Mouse (Mus musculus) small intestine, adult 2 months (tissue): ENCODE results near the gene Unkl. TPM values are rescaled to one million over a fixed set of nuclear protein-coding genes. Genes with fewer than 3 reads are reported as not detected.

ENCODE experiments used
- H3K27ac ChIP-seq: fragments of 200-500 bp; 2 replicates; pipeline ENCODE4 v1.5.1; 2012; ENCODE audit warnings: low read depth, low read length, control low read depth, inconsistent platforms; ENCODE audit not compliant: insufficient read depth
- H3K27me3 ChIP-seq: fragments of 200-500 bp; 2 replicates; pipeline ENCODE4 v1.6.1; 2012; ENCODE audit warnings: mild to moderate bottlenecking, moderate library complexity, low read length, inconsistent platforms; ENCODE audit not compliant: control insufficient read depth, insufficient read depth
- H3K36me3 ChIP-seq: fragments of 200-500 bp; 2 replicates; pipeline ENCODE4 v1.6.1; 2012; ENCODE audit warnings: mild to moderate bottlenecking, low read length, control low read depth, inconsistent platforms; ENCODE audit not compliant: control insufficient read depth, insufficient read depth
- H3K4me1 ChIP-seq: fragments of 200-500 bp; 2 replicates; pipeline ENCODE4 v1.6.1; 2012; ENCODE audit warnings: low read length, inconsistent platforms, mixed read lengths; ENCODE audit not compliant: control insufficient read depth, insufficient read depth, insufficient read length
- H3K4me3 ChIP-seq: fragments of 200-500 bp; 2 replicates; pipeline ENCODE4 v1.5.1; 2012; ENCODE audit warnings: low read depth, mild to moderate bottlenecking, control low read depth, inconsistent platforms, low read length, moderate library complexity
- CTCF ChIP-seq: fragments of 200-500 bp; IDR thresholded peaks from 2 replicates; pipeline ENCODE4 v1.5.1; 2012; ENCODE audit warnings: low read depth, mild to moderate bottlenecking, control low read depth, inconsistent platforms, low read length, moderate library complexity, mixed read lengths; ENCODE audit not compliant: insufficient replicate concordance, insufficient read length; ENCODE audit errors: extremely low read depth
- POLR2A ChIP-seq: fragments of 200-500 bp; IDR thresholded peaks from 2 replicates; pipeline ENCODE4 v1.6.1; 2012; ENCODE audit warnings: low read depth, mild to moderate bottlenecking, control low read depth, inconsistent platforms, low read length, moderate library complexity
- WGBS: fragments of 180-500 bp; shearing (Covaris S2); methylation state at CpG from one replicate; pipeline ENCODE4 v1.1.7; 2018; 5-methylcytosine and 5-hydroxymethylcytosine counted together
- polyA plus RNA-seq: library from polyadenylated mRNA; depleted of rRNA; stranded (reverse); fragments of >200 nt; gene quantifications from 2 replicates; pipeline ENCODE4 v1.2.3, GENCODE M21; 2012; rRNA removed

Gene Unkl
- polyA plus RNA-seq, 1 experiment, result 11.7 TPM

DNA sequence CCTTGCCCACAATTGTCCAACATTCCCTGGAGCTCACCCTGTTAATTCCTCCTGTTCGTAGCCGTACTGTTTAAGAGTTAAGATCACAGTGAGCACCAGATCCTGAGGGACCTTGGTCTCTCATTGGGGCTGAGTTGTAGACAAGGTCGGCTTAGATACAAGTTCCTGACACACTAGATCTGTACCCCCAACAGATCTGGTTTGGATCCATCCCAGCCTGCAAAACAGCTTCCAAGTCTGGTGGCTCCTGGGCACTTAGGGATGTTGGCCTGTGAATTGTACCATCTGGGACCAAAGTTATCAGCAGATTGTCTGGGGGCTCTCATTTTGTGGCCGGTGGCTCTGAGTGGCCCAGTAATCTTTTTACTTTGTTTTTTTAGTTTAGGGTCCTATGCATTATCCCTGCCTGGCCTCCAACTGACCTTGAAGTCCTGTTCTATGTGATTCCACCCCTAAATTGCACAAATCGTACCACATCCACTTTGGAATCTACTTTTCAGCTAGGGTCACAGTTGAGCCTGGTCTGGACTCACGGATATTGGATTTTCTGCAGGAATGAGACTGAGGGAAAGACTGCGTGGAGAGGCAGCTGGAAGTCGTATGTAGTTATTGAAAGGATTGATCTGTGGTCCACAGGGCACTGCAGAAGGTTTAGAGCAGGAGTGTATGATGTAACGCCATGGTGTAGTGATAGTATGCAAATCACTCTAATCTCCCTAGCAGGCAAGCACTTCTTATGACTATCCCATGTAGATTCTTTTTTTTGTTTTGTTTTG is 86.6 kb downstream of the Unkl start, which contains the start of gene Ube2i:
Gene Ube2i, minus strand, starts transcription at position 52 of the 776 bp plus-strand sequence.
- Histone ChIP-seq H3K36me3 (no peaks in the 10 kb centered on the region), H3K4me1 (peaks cover 17% of the 10 kb centered on the region; the same call in 1 of the 2 replicates), H3K27ac (peak within 1 kb of the TSS; percentile 99), H3K27me3 (no peaks in the 10 kb centered on the region), H3K4me3 (peak within 1 kb of the TSS; percentile 88)
- TF ChIP-seq CTCF, result no peak
- no peak for TF ChIP-seq POLR2A
- 79% methylated on average over 9 of the region's 9 CpGs for WGBS

DNA sequence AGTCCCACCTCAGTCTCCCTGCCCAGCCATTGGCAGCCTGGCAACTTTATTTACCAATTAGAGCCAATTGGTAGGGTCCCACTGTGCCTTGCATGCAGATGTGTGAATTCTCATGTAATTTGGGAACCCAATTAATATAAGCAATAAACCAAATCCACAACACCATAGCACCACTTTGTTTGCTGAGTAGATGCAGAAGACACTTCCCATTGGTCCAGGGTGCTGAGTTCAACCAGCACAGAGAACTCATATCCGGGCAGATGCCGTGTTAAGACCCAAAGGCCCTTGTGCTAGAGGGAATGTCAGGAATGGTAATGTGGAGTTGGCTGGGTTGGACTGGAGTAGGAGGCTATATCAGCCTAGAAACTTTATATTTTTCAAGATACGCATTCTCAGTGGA is 87.6 kb downstream of the Unkl start:
- no peak overlapping the region for H3K27ac ChIP-seq
- 96% methylated on average over 3 of the region's 3 CpGs for WGBS
- H3K27me3 ChIP-seq, result no peaks in the 10 kb centered on the region
- peaks cover 12% of the 10 kb centered on the region; the same call in 1 of the 2 replicates for H3K4me1 ChIP-seq
- TF ChIP-seq POLR2A (no peak), CTCF (no peak)
- no peaks in the 10 kb centered on the region for H3K36me3 ChIP-seq
- no peak overlapping the region for H3K4me3 ChIP-seq

DNA sequence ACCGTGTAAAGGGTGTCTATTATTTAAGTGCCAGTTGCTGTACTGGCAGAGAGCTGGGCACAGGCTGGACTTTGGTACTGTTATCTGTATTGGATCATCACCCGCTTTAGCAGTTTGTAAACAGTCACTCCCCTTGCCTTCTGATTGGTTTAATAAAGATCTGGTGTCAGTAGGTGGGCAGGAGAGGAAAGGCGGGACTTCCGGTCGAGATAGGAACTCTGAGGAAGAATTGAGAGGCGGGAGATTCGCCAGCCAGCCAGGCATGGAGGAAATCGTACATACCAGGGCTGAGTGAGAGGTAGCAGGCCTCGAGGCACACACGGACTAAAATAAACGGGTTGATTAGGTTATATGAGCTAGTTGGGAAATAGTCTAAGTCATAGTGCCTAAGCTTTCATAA is 93.9 kb downstream of the Unkl start:
- no peak overlapping the region for H3K4me3 ChIP-seq
- 9% methylated on average over 11 of the region's 11 CpGs for WGBS

More for the DNA sequence above, 93.9 kb downstream of the Unkl start:
- Histone ChIP-seq H3K27ac (peak overlapping the region; percentile 74; the same call in 1 of the 2 replicates), H3K4me1 (peaks cover 5% of the 10 kb centered on the region; the same call in 1 of the 2 replicates), H3K27me3 (no peaks in the 10 kb centered on the region), H3K36me3 (no peaks in the 10 kb centered on the region)
- TF ChIP-seq CTCF (no peak), POLR2A (no peak)

Other genes starting within 250 kb of the Unkl start
- 13.3 and 18.2 TPM in 2 replicates for gene Jpt2, start 227.7 kb upstream of the Unkl start, polyA plus RNA-seq
- 5.8 and 10.0 TPM in 2 replicates for gene Cramp1l, start 172.6 kb upstream of the Unkl start, polyA plus RNA-seq
- gene Ift140, start 172.3 kb upstream of the Unkl start, polyA plus RNA-seq, result 4.2 and 8.4 TPM in 2 replicates
- gene Tmem204, start 104.8 kb upstream of the Unkl start, polyA plus RNA-seq, result 9.7 and 17.7 TPM in 2 replicates
- 7.3 and 8.9 TPM in 2 replicates for gene Telo2, start 72.4 kb upstream of the Unkl start, polyA plus RNA-seq
- gene Ptx4, start 67.6 kb upstream of the Unkl start, polyA plus RNA-seq, result 0.10 TPM in 1 of 2 replicates, not detected in the other
- 9.5 and 15.9 TPM in 2 replicates for gene Clcn7, start 55.0 kb upstream of the Unkl start, polyA plus RNA-seq
- gene Ccdc154, start 25.9 kb upstream of the Unkl start, polyA plus RNA-seq, result 0.06 TPM in 1 of 2 replicates, not detected in the other
- gene Gm38655, start 12.9 kb upstream of the Unkl start, polyA plus RNA-seq, result 0.33 and 0.46 TPM in 2 replicates
- gene BC003965, start 3.8 kb upstream of the Unkl start, polyA plus RNA-seq, result 5.4 and 6.3 TPM in 2 replicates
- gene Gnptg, start 51.7 kb downstream of the Unkl start, polyA plus RNA-seq, result 21.0 and 29.3 TPM in 2 replicates
- 6.8 and 13.3 TPM in 2 replicates for gene Tsr3, start 51.8 kb downstream of the Unkl start, polyA plus RNA-seq
- gene Baiap3, start 68.0 kb downstream of the Unkl start, polyA plus RNA-seq, result 10.1 TPM in 2 replicates
- 24.8 and 50.8 TPM in 2 replicates for gene Ube2i, start 86.2 kb downstream of the Unkl start, polyA plus RNA-seq
- gene Prss34, start 110.0 kb downstream of the Unkl start, polyA plus RNA-seq, result not detected in 2 replicates
- not detected in 2 replicates for gene Prss28, start 120.2 kb downstream of the Unkl start, polyA plus RNA-seq
- not detected in 2 replicates for gene Prss29, start 130.3 kb downstream of the Unkl start, polyA plus RNA-seq
- 0.39 TPM in 1 of 2 replicates, not detected in the other for gene Tpsab1, start 157.2 kb downstream of the Unkl start, polyA plus RNA-seq
- 3.8 TPM in 1 of 2 replicates, not detected in the other for gene Tpsb2, start 177.9 kb downstream of the Unkl start, polyA plus RNA-seq
- gene Tpsg1, start 180.9 kb downstream of the Unkl start, polyA plus RNA-seq, result 15.8 and 59.6 TPM in 2 replicates
- gene Cacna1h, start 245.4 kb downstream of the Unkl start, polyA plus RNA-seq, result 17.8 and 19.6 TPM in 2 replicates